Mouse (Mus musculus) heart, adult 2 months (tissue): ENCODE measurements around the gene Mat2a. TPM values are rescaled to one million over a fixed set of nuclear protein-coding genes. Genes with fewer than 3 reads are reported as not detected.
"Not testable (repeated sequence)": the region's sequence is repeated elsewhere in the genome, so short reads cannot be mapped to it uniquely, and the experiment has no call there.

Experiments used
- DNase-seq, 2 experiments: peaks; one replicate each; pipeline ENCODE4 v3.0.0; 2021
- H3K27ac ChIP-seq: fragments of 200-600 bp; 2 replicates; pipeline ENCODE4 v1.8.1; 2022
- H3K27me3 ChIP-seq: fragments of 200-500 bp; 2 replicates; pipeline ENCODE4 v1.6.1; 2012; ENCODE audit warnings: mild to moderate bottlenecking, low read length, inconsistent platforms, mixed read lengths; ENCODE audit not compliant: control insufficient read depth, insufficient read depth
- H3K36me3 ChIP-seq: fragments of 200-500 bp; 2 replicates; pipeline ENCODE4 v1.6.1; 2012; ENCODE audit warnings: low read length, inconsistent platforms; ENCODE audit not compliant: control insufficient read depth, insufficient read depth
- H3K4me1 ChIP-seq: fragments of 200-500 bp; 2 replicates; pipeline ENCODE4 v1.6.1; 2011; ENCODE audit warnings: low read length; ENCODE audit not compliant: control insufficient read depth, insufficient read depth
- H3K4me3 ChIP-seq: fragments of 200-600 bp; 2 replicates; pipeline ENCODE4 v1.8.1; 2022
- H3K79me2 ChIP-seq: fragments of 200-500 bp; replicated peaks from 2 replicates; pipeline ENCODE4 v1.6.1; 2012; ENCODE audit warnings: mild to moderate bottlenecking, inconsistent platforms, low read length, moderate library complexity, mixed read lengths; ENCODE audit not compliant: control insufficient read depth, insufficient read depth
- H3K9ac ChIP-seq: fragments of 200-500 bp; 2 replicates; pipeline ENCODE4 v1.6.1; 2012; ENCODE audit warnings: low read depth, mild to moderate bottlenecking, control low read depth, inconsistent platforms, low read length, mixed read lengths
- CTCF ChIP-seq: fragments of 200-600 bp; IDR thresholded peaks from 2 replicates; pipeline ENCODE4 v1.8.1; 2022; ENCODE audit warnings: antibody characterized with exemption, mild to moderate bottlenecking, moderate library complexity
- EP300 ChIP-seq: fragments of 200-500 bp; IDR thresholded peaks from 2 replicates; pipeline ENCODE4 v1.6.1; 2011; ENCODE audit warnings: low read depth, low read length, control low read depth; ENCODE audit not compliant: insufficient read depth
- POLR2A ChIP-seq: fragments of 200-500 bp; IDR thresholded peaks from 2 replicates; pipeline ENCODE4 v1.6.1; 2011; ENCODE audit warnings: mild to moderate bottlenecking, low read depth, low read length, control low read depth; ENCODE audit not compliant: insufficient read depth
- whole genome bisulfite sequencing: fragments of 180-500 bp; shearing (Covaris S2); methylation state at CpG from one replicate; pipeline ENCODE4 v1.1.7; 2018; 5-methylcytosine and 5-hydroxymethylcytosine counted together
- intact Hi-C: fragments of 180-260 bp; cut with DNase I; formaldehyde crosslinking; loops from one replicate; pipeline ENCODE4 v1.15.1; 2025
- polyA plus RNA-seq: library from polyadenylated mRNA; depleted of rRNA; stranded (reverse); fragments of >200 nt; gene quantifications from 2 replicates; pipeline ENCODE4 v1.2.3, GENCODE M21; 2012
- total RNA-seq, 2 experiments: library from RNA; stranded (reverse); gene quantifications; 2 replicates each; pipeline ENCODE4 v1.2.3; 2021

The Mat2a gene
- total and polyA plus RNA-seq, 3 experiments: 93.0 to 151 (median 129) TPM

DNA sequence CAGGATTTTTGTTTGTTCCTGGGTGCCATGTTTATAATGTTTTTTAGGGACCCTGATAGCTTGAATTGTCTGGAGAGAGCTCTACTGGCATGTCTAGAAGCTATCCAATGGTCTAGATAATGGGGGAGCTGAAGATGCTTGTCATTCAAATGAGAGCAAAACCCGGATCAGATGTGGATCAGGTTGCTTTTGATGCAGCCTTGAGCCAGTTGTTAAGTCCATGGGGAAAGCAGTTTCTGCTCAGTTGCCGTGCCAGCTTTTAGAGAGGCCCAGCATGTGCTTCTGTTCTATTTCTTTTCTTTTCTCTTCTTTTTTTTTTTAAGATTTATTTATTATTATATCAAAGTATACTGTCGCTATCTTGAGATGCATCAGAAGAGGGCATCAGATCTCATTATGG is 14.2 kb upstream of the Mat2a start:
- Histone ChIP-seq H3K9ac (no peak overlapping the region), H3K4me1 (peaks cover 3% of the 10 kb centered on the region; the same call in 1 of the 2 replicates), H3K79me2 (no peaks in the 10 kb centered on the region), H3K27ac (no peak overlapping the region; the same call in 1 of the 2 replicates), H3K27me3 (no peaks in the 10 kb centered on the region), H3K4me3 (no peak overlapping the region), H3K36me3 (no peaks in the 10 kb centered on the region)
- DNase-seq: no peak
- 93% methylated on average over 3 of the region's 3 CpGs for whole genome bisulfite sequencing
- intact Hi-C loops: no loop called here
- TF ChIP-seq POLR2A (no peak), EP300 (no peak), CTCF (no peak)

DNA sequence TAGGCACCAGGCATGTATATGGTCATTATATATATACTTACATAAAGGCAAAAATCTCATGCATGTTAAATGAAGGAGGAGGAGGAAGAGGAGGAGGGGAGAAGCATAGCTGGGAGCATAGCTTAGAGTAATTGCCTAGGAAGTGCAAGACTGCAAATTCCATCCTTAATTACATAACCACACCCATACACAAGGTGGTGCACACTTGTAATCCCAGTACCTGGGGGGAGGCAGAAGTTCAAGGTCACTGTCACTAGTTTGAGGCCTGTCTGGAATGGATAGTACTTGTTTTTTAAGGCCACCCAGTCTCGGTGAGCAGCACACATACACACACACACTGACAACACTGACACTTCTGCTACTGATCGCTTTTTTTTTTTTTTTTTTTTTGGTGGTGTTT is 13.0 kb upstream of the Mat2a start:
- Histone ChIP-seq H3K79me2 (no peaks in the 10 kb centered on the region), H3K4me1 (peaks cover 3% of the 10 kb centered on the region; the same call in 1 of the 2 replicates), H3K27me3 (no peaks in the 10 kb centered on the region), H3K36me3 (no peaks in the 10 kb centered on the region), H3K27ac (no peak overlapping the region), H3K4me3 (no peak overlapping the region), H3K9ac (no peak overlapping the region)
- no peak for TF ChIP-seq POLR2A
- no peak for TF ChIP-seq EP300
- no peak for TF ChIP-seq CTCF
- DNase-seq: no peak
- WGBS: 83% methylated on average over 2 of the region's 2 CpGs
- intact Hi-C loops: no loop called here

DNA sequence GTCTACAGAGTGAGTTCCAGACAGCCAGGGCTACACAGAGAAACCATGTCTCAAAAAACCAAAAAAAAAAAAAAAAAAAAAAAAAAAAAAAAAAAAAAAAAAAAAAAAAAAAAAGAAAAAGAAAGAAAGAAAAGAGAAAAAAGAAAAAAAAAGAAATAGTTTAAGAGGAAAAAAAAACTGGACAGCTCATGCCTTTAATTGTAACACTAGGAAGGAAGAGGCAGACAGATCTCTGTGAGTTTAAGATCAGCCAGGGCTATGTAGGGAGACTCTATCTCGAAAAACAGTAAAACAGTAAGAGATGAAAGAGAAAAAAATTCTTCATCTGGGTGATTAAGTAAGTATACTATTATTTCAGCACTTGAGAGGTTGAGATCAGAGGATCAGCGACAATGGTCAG is 12.4 kb upstream of the Mat2a start:
- H3K4me3 ChIP-seq, H3K79me2 ChIP-seq, intact Hi-C loops, H3K9ac ChIP-seq, H3K4me1 ChIP-seq, H3K27me3 ChIP-seq, H3K36me3 ChIP-seq, DNase-seq, H3K27ac ChIP-seq: not testable (repeated sequence)
- WGBS: 96% methylated on average over 2 of the region's 2 CpGs

DNA sequence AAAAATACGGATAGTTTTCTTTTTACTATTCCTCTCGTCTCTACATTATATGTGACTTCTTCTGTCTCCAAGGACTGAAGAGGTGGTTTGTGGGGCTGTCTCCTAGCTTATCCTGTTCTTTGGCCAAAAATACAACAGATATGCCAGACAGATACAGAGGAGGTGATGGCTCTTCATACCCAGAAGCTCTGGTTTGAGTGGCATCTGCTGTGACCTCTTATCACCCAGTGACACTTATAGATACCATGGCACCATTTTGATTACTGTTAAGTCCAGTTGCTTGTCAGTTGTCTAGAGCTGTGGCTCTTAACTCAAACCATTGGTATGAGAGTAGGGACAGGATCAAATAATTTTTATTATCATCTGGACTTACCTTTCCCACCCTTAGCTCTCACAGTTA is 8.1 kb upstream of the Mat2a start:
- WGBS: 65% methylated on average over 2 of the region's 2 CpGs
- no peak overlapping the region for H3K4me3 ChIP-seq
- intact Hi-C loops: no loop called here
- no peaks in the 10 kb centered on the region for H3K4me1 ChIP-seq
- no peak for DNase-seq
- no peaks in the 10 kb centered on the region for H3K79me2 ChIP-seq
- H3K27me3 ChIP-seq: no peaks in the 10 kb centered on the region
- no peak overlapping the region for H3K9ac ChIP-seq
- no peaks in the 10 kb centered on the region for H3K36me3 ChIP-seq
- TF ChIP-seq CTCF (no peak), POLR2A (no peak)
- no peak overlapping the region for H3K27ac ChIP-seq

DNA sequence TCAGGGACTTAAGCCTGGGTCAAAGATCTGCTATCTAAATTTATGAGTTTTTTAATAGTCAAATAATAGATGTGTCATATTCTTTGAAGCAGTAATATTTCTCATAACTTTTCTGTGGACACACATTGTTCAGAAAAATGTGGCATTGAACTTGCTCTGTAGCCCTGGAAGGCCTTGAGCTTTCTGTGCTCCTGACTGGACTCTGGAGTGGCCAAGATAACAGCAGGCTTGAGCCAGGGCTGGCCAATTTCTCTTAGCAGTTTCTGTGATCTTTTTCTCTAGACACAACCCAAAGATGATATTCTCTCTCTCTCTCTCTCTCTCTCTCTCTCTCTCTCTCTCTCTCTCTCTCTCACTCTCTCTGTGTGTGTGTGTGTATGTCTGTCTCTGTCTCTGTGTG is 5.7 kb upstream of the Mat2a start:
- DNase-seq: no peak
- TF ChIP-seq CTCF (no peak), POLR2A (no peak), EP300 (no peak)
- H3K4me1 ChIP-seq: peaks cover 4% of the 10 kb centered on the region
- H3K4me3 ChIP-seq: no peak overlapping the region
- H3K27ac ChIP-seq: no peak overlapping the region
- intact Hi-C loops: no loop called here
- no peaks in the 10 kb centered on the region for H3K27me3 ChIP-seq
- no peak overlapping the region for H3K9ac ChIP-seq
- no peaks in the 10 kb centered on the region for H3K79me2 ChIP-seq
- no peaks in the 10 kb centered on the region for H3K36me3 ChIP-seq

DNA sequence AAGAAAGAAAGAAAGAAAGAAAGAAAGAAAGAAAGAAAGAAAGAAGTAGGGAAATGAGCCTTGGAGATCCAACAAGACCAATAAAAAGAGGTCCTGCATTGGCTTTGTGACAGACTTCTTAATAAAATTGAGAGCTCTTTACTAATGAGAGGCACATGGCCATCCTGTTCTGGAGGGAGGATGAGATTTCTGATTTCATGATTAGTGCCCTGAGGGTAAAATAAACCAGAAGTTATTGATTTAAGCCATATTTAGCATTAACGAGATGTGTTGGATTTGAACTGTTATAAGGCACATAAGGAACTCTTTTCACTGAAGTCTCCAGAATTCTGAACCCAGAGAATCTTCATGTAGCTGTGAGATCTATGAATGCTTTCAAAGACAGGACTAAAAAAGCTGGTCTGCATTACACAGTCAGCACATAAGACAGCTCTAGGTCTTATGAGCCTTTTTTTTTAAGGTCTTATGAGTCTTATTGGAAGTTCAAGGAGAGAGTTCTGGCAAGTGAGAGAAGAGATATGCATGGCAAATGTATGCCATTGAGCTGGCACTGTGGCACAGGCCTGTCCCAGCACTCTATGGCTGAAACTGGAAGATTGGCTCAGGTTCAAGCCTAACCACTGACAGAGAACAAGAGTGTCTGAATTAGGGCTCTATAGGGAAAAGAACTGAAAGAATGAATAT is 3.7 kb upstream of the Mat2a start:
- peaks cover 4% of the 10 kb centered on the region for H3K4me1 ChIP-seq
- DNase-seq: no peak
- H3K27ac ChIP-seq: no peak overlapping the region
- no peak overlapping the region for H3K9ac ChIP-seq
- H3K79me2 ChIP-seq: peaks cover 3% of the 10 kb centered on the region; the same call in 1 of the 2 replicates
- intact Hi-C loops: loop anchor here (5.0 kb wide), 1 partner anchor 49 kb away; no protein-coding TSS in a partner anchor
- no peak overlapping the region for H3K4me3 ChIP-seq
- peaks cover 3% of the 10 kb centered on the region for H3K36me3 ChIP-seq
- no peak for TF ChIP-seq POLR2A
- TF ChIP-seq EP300: no peak
- TF ChIP-seq CTCF: no peak
- 84% methylated on average over 1 of the region's 1 CpGs for WGBS
- no peaks in the 10 kb centered on the region for H3K27me3 ChIP-seq
